Mouse (Mus musculus) cerebellum, postnatal 14 days (tissue): ENCODE measurements at regions not wholly inside any gene's neighbourhood (a gene's known extent, or its start where the extent isn't known, plus 50 kb on each side); places are given as distances from the start of the nearest gene placed in this dataset.

Experiments
- DNase-seq, 2 experiments: peaks; one replicate each; pipeline ENCODE4 v3.0.0; 2021; ENCODE audit warnings: mixed read lengths in 2 of 2

- DNase-seq: no peak
Measured at GRCm38 (mm10) chr13:75501530-75501929, 205.0 kb upstream of the Ell2 start.

- no peak for DNase-seq
Measured at GRCm38 (mm10) chr13:75503394-75503793, 203.2 kb upstream of the Ell2 start.

DNA sequence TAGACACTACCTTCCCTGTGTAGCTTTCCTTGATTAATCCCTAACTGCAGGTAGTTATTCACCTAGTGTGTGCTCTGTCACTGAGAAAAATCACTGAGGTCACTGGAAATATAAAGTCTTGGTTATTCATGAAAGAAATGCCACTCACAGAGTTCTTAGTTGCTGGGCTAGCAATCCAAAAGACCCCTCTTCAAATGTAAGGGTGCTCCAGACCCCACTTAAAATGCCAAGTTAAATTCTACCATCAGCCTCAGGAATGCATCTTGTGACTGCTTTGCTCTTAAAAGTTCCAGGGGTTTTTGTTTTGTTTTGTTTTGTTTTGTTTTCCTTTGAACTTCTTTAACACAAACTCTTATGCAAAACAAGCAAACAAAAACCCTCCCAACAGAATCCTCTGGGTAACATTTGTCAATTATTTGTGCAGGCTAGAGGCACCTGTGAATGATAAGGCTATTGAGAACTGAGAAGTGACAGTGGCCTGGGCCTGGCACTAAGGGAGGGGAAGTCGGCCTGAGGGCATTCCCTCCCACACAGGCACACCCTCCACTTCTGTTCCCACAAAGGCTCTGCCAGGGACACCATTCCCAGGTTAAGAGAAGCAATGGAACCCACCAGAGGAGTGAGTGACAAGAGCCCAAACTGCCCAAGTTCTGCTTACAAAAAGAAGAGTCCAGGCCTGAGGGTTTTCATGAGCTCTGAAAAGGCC lies 192.1 kb upstream of the Ell2 start:
- DNase-seq: no peak

- DNase-seq: no peak
Measured at GRCm38 (mm10) chr13:75523293-75524278, 183.0 kb upstream of the Ell2 start.

- DNase-seq: no peak
Measured at GRCm38 (mm10) chr13:75524481-75524880, 182.1 kb upstream of the Ell2 start.

DNA sequence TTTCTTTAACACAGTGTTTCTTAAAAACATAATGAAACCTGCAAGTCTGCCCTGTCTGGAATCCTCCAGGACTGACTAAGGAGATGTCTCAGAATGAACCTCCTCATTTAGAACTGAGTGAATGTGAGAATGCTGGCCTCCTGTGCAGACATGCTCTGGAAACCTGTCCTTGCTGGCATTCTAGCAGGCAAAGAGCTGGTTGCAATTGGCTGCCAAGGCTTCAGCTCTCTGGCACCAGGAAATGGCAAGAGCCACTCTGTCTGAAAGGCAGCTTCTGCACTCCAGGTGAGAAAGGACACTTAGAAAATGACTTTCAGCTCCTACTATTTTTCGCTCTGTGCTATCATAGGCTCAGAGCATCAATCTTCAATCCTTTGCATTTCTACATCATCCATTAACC lies 175.0 kb upstream of the Ell2 start:
- peak; percentile 70 to 78 for DNase-seq

DNA sequence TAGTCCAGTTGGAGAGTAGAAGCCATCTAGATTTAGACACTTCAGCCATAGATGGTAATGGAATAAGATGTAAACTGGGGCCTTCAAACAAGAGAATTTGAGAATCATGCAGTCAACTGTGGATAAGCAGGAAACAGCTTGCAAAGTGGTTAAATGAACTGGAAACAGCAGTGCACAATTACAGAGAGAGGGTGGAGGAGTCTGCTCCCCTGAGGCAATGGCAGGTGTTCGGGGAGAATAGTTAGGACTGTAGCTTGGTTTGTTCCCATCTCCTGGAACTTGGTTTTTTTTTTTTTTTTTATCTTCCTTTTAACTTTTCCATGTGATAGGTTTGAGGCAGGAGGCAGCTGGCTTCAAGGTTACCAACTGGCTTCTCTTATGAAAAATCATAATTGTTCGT lies 165.1 kb upstream of the Ell2 start:
- DNase-seq: peak in 1 of 2 experiments; percentile 1

DNA sequence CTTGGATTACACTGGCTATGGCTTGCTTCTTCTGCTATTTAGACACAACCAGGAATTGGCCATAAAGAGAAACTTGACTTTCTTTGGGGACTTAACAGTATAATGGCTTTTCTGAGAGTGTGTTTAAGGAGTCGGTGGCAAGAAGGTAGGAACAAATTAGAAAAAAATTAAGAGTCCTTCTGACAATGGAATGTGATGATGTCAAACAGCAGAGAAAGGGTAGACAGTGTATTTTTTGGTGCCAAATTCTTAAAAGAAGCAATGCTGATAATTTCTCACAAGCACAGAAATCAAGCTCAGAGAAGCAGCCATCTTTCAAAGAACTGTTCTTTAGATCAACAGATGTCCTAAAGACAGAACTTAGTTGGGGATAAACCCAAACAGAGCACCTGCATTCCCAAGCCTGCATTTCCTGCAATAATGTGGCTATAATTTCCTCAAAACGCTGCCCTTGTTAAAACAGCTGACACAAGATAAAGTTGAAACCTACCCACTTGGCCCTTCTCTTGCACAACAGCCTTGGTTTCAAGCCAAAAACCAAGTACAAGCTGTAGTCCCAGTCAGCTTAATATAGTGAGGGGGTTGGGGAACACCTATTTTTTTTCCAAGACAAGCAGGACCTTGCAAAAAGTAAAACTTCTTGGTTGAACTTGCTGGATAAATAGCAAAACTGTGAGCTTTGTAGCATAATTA lies 164.2 kb upstream of the Ell2 start:
- DNase-seq: peak in 1 of 2 experiments; percentile 5

DNA sequence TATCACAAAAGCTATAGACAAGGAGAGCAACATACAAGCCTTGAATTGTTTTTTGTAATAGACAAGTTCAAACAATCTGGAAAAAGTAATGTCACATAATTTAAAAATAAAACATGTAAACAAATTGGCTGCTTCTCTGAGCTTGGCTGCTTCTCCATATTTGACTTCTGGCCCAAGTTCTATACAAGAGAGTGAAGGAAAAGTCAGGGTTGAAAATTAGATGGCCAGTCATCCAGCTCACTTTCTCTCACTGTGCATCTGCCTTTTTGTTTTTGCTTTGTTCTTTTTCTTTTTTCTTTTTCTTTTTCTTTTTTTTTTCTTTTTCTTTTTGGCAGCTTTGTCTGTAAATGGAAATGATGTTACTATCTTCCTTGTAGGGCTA lies 163.6 kb upstream of the Ell2 start:
- DNase-seq: no peak

DNA sequence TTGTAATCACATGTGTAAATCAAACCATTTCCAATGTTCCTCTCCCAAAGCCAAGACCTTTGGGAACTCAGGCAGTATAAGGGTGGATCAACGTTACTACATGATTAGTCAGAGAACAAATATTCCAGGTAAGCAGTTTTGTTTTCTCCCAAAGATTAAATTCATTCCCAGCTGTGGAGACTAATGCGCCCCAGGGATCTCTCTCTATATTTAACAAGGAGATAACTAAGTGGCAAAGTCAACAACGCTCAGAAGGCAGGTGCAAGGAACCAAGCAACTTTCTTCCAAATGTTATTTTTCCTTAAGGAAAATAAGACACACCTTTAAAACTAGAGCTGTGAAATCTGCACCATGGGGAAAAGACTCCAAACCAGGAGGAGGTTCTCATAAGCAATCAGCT lies 163.0 kb upstream of the Ell2 start:
- no peak for DNase-seq

GRCm38 (mm10) chr13:75544728-75545127 lies 161.8 kb upstream of the Ell2 start:
- DNase-seq: no peak

- DNase-seq: no peak
Measured at GRCm38 (mm10) chr13:75547791-75548190, 158.8 kb upstream of the Ell2 start.

DNA sequence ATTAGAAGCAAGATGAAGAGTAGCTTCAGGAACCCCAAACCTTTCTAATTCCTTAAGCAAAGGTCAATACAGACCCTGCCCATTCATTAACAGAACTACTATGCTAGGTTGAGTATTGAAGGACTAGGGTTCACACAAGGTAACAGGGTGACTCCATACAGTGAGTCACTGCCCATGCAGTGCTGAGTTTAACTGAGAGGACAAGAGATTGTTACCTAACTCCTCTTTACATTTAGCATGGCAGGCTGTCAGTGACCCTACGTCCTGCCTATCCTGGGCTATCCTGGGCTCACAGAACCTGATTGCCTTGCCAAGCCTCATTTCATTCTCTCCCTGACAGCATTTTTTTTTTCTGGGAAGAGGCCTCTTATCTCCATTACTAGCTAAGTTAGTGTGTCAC lies 127.6 kb upstream of the Ell2 start:
- DNase-seq: no peak

GRCm38 (mm10) chr13:75590836-75591235 lies 115.7 kb upstream of the Ell2 start:
- no peak for DNase-seq

DNA sequence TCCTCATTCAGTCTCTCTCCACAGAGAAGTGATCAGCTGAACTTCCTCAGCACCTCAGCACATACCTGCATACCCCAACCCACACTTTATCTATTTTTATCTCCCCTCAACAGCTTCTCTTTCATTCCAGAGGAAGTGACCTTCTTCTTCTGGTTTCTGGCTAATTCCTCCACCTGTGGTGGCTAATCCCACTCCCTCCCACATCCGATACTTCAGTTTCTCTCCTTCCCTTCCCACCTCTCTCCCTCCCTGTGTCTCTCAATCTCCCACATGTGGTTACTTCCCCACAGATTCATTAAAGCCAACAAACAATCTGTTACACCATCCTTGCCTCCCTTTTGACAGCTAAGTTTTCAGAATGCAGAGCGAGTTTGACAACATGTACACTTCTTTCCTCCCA lies 109.7 kb upstream of the Ell2 start:
- DNase-seq: no peak

GRCm38 (mm10) chr13:75598186-75598585 lies 108.4 kb upstream of the Ell2 start:
- no peak for DNase-seq

DNA sequence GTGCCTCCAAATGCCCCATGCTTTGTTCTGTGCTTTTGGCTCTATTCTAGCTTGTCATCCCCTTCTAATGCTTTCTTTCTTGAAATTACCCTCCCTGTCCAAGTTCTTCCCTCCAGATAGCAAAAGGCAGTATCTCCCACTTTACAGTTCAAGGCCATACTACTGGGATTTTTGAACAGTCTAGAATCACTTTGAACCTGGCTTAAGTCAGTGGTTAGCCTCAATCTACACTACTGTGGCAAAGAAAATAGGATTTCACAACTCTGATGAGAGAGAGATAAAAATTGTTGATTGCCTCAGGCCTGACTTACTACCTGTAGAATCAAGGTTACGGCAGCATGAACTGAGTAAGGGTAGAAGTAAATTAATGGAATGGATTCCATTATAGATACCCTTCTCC lies 107.9 kb upstream of the Ell2 start:
- no peak for DNase-seq

- DNase-seq: no peak
Measured at GRCm38 (mm10) chr13:75623229-75623628, 83.3 kb upstream of the Ell2 start.

DNA sequence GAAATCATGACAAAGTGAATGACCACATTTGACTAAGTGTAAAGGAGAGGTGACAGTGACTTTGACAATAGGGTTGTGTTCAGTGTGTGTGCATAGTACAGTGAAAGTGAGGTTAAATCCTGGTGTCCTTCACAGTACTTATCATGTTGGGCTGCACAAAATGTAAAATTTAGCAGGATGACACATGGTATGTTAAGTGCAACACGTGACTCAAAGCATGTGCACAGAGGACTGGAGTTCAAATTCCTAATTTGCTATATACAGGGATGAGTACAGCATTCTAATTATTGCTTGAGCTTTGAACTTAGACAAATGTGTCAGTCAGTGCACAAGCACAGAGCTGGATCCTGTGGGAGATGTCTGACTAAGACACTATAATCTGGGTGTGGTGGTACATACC lies 79.2 kb upstream of the Ell2 start:
- no peak for DNase-seq

DNA sequence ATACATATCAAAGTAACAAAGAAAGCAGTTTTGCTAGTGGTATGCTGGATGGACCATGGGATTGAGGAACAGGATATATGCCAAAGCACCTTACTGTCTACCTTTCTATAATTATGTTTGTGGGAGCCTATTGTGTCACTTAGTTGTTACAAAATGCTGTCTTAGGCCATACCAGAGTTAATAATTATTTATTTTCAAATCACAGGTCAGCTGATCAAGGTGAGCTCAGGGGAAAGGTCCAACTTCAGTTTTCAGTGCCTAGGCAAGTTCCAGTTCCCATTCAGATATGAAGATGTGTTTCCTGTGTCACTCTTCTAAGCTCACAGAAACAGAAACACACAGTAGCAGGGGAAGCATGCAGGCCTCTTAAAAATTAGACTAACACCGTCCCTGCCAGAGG lies 75.5 kb upstream of the Ell2 start:
- no peak for DNase-seq

- DNase-seq: no peak
Measured at GRCm38 (mm10) chr13:75647513-75647912, 59.0 kb upstream of the Ell2 start.

- no peak for DNase-seq
Measured at GRCm38 (mm10) chr13:75651941-75652340, 54.6 kb upstream of the Ell2 start.

DNA sequence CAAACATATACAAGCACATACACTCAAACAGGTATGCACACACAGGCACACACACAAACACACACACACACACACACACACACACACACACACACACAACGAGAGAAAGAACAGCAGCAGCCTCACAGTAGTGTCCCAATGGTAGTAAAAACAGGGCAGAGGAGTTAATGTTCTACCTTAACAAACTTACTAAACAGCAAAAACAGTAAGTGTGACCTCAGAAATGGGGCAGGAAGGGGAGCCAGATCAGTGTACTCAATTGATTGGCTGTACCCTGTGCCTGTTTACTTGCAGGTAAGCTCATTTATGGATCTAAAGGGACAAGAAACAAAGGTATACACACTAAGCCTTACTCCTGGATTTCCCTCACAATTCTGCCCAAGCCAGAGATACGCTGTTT lies 53.6 kb upstream of the Ell2 start:
- no peak for DNase-seq
